Mouse (Mus musculus) frontal cortex, adult 2 months (tissue): ENCODE data around the gene Sec63. TPM values are rescaled to one million over a fixed set of nuclear protein-coding genes. Genes with fewer than 3 reads are reported as not detected.

Source experiments
- DNase-seq, 2 experiments: peaks; one replicate each; pipeline ENCODE4 v3.0.0; 2022; ENCODE audit warnings: low spot score in 1 of 2; ENCODE audit errors: extremely low spot score in 1 of 2
- polyA plus RNA-seq: library from polyadenylated mRNA; depleted of rRNA; stranded (reverse); fragments of >200 nt; gene quantifications from 2 replicates; pipeline ENCODE4 v1.2.3, GENCODE M21; 2012; rRNA removed

Sec63 gene
- polyA plus RNA-seq, 1 experiment, result 58.9 TPM

- DNase-seq, result no peak
These were observed 100.2 kb downstream of the Sec63 start for GRCm38 (mm10) chr10:42861446-42861845.

GRCm38 (mm10) chr10:42862102-42862740 lies 100.9 kb downstream of the Sec63 start:
- no peak for DNase-seq

- no peak for DNase-seq
These were observed 101.5 kb downstream of the Sec63 start for GRCm38 (mm10) chr10:42862806-42863205.

- peak in 1 of 2 experiments; percentile 73 for DNase-seq
These were observed 102.5 kb downstream of the Sec63 start for GRCm38 (mm10) chr10:42863621-42864391.

GRCm38 (mm10) chr10:42864696-42865095 lies 103.4 kb downstream of the Sec63 start:
- DNase-seq, result no peak

GRCm38 (mm10) chr10:42868416-42868815 lies 107.1 kb downstream of the Sec63 start:
- DNase-seq, result no peak

- no peak for DNase-seq
These were observed 108.2 kb downstream of the Sec63 start for GRCm38 (mm10) chr10:42869467-42869866.

GRCm38 (mm10) chr10:42872269-42873010 lies 111.1 kb downstream of the Sec63 start:
- peak in 1 of 2 experiments; percentile 7 for DNase-seq

- DNase-seq, result no peak
These were observed 111.8 kb downstream of the Sec63 start for GRCm38 (mm10) chr10:42873077-42873595.

GRCm38 (mm10) chr10:42876172-42876571 lies 114.9 kb downstream of the Sec63 start:
- no peak for DNase-seq

GRCm38 (mm10) chr10:42879269-42879681 lies 118.0 kb downstream of the Sec63 start:
- DNase-seq, result no peak

- DNase-seq, result no peak
These were observed 118.4 kb downstream of the Sec63 start for GRCm38 (mm10) chr10:42879682-42880081.

Other genes starting within 250 kb of the Sec63 start
- gene Nr2e1, start 177.9 kb upstream of the Sec63 start, polyA plus RNA-seq, result 13.8 and 14.4 TPM in 2 replicates
- 42.6 and 45.7 TPM in 2 replicates for gene Ostm1, start 177.7 kb upstream of the Sec63 start, polyA plus RNA-seq
- gene Scml4, start 98.9 kb downstream of the Sec63 start, polyA plus RNA-seq, result 1.3 and 1.9 TPM in 2 replicates